Mouse (Mus musculus) stomach, embryonic 15.5 days (tissue): ENCODE results near the gene Tmem56. TPM values are rescaled to one million over a fixed set of nuclear protein-coding genes. Genes with fewer than 3 reads are reported as not detected.

ENCODE experiments used
- ATAC-seq: fragments of 200-750 bp; cut with Nextera tagmentation; 2 replicates; pipeline ENCODE4 v1.8.0; 2017; ENCODE audit warnings: low read depth, moderate number of reproducible peaks, moderate TSS enrichment; ENCODE audit not compliant: insufficient read depth, low FRiP score
- H3K27ac ChIP-seq: fragments of 300-500 bp; sonication (generic); 2 replicates; pipeline ENCODE4 v1.5.1; 2015; ENCODE audit warnings: mild to moderate bottlenecking, inconsistent platforms
- H3K27me3 ChIP-seq: fragments of 300-500 bp; sonication (generic); replicated peaks from 2 replicates; pipeline ENCODE4 v1.6.1; 2015; ENCODE audit warnings: inconsistent platforms
- H3K36me3 ChIP-seq: fragments of 300-500 bp; sonication (generic); 2 replicates; pipeline ENCODE4 v1.6.1; 2015; ENCODE audit warnings: inconsistent platforms
- H3K4me1 ChIP-seq: fragments of 300-500 bp; sonication (generic); 2 replicates; pipeline ENCODE4 v1.6.1; 2015; ENCODE audit warnings: inconsistent platforms
- H3K4me2 ChIP-seq: fragments of 300-500 bp; sonication (generic); 2 replicates; pipeline ENCODE4 v1.6.1; 2015; ENCODE audit warnings: mild to moderate bottlenecking, inconsistent platforms
- H3K4me3 ChIP-seq: fragments of 300-500 bp; sonication (generic); replicated peaks from 2 replicates; pipeline ENCODE4 v1.5.1; 2015; ENCODE audit warnings: inconsistent platforms
- H3K9ac ChIP-seq: fragments of 300-500 bp; sonication (generic); 2 replicates; pipeline ENCODE4 v1.6.1; 2015; ENCODE audit warnings: inconsistent platforms
- H3K9me3 ChIP-seq: fragments of 300-500 bp; sonication (generic); 2 replicates; pipeline ENCODE4 v1.6.1; 2016; ENCODE audit warnings: inconsistent platforms
- WGBS: fragments of 180-500 bp; shearing (Covaris S2); methylation state at CpG from one replicate; pipeline ENCODE4 v1.1.7; 2015; 5-methylcytosine and 5-hydroxymethylcytosine counted together
- polyA plus RNA-seq: library from polyadenylated mRNA; unstranded; fragments of >200 nt; fragmentation: Nextera tagmentation; extraction: Ambion mirVana; gene quantifications from 2 replicates; pipeline ENCODE4 v1.2.1, GENCODE M21; 2015

Gene Tmem56
- polyA plus RNA-seq, 1 experiment from 2014 or later = 2.7 TPM

DNA sequence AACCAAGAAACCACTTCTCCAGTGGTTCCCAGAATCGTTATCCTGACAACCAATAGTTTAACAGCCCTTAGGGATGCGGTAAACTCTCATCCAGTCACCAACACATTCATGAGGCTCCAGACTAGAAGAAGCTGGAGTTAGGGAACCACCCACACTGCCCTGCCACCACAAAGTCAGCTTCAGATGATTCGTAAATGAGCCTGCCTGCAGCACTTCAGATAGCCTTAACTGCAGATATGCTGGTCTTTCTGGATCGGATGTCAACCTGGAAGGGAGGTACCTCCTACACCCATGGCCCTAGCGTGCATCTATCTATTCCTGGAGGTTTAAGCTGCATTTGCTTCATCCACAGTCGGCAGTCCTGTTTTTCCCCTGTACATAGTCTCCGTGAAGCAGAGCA lies 60.9 kb downstream of the Tmem56 start:
- WGBS = 69% methylated on average over 7 of the region's 7 CpGs
- Histone ChIP-seq H3K36me3 (no peaks in the 10 kb centered on the region), H3K27me3 (no peaks in the 10 kb centered on the region), H3K4me3 (no peak overlapping the region), H3K4me1 (no peaks in the 10 kb centered on the region), H3K9me3 (no peaks in the 10 kb centered on the region), H3K27ac (no peak overlapping the region), H3K9ac (no peak overlapping the region), H3K4me2 (no peak overlapping the region)
- no peak for ATAC-seq

DNA sequence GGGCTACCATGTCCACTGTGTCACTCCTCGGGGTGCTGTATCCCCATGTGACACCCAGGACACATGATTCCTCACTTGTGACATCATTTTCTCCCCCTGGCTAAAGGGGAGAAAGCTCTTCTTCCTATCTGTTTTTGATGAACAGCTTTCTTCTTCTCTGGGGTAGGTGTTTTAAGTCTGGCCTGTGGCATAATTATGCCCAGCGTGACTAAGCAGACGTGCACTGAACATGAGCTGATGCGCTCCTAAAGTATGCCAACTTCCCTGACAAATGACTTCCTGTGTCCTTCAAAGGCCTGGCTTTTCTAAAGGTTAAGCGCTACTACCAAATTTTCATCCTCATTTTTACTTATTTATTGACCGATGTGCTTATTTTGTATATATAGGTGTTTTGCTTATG lies 65.9 kb downstream of the Tmem56 start:
- Histone ChIP-seq H3K36me3 (no peaks in the 10 kb centered on the region), H3K4me2 (no peak overlapping the region), H3K9me3 (no peaks in the 10 kb centered on the region), H3K9ac (no peak overlapping the region), H3K27ac (no peak overlapping the region), H3K4me1 (no peaks in the 10 kb centered on the region), H3K27me3 (no peaks in the 10 kb centered on the region), H3K4me3 (no peak overlapping the region)
- 77% methylated on average over 6 of the region's 6 CpGs for WGBS
- no peak for ATAC-seq

DNA sequence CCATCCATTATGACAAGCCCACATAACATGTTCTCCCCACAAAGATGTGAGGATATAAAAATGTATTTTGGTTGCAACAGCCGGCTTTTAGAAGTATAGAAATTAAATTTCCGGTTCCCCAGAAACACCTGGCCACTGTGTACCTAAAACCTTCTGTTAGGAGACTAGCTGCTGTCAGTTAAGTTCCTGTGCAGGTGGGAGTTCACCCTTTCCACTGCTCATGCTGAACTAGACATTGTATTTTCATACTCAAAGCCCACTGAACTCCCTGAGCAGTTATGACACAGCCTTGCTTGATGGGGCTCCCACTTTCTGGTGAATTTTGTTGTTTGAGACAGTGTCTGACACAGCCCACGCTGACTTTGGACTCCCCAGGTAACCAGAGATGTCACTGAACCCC lies 69.4 kb downstream of the Tmem56 start:
- Histone ChIP-seq H3K9me3 (no peaks in the 10 kb centered on the region), H3K36me3 (no peaks in the 10 kb centered on the region), H3K27me3 (no peaks in the 10 kb centered on the region), H3K9ac (no peak overlapping the region), H3K4me1 (no peaks in the 10 kb centered on the region), H3K27ac (no peak overlapping the region), H3K4me2 (no peak overlapping the region), H3K4me3 (no peak overlapping the region)
- ATAC-seq = no peak
- whole genome bisulfite sequencing = 73% methylated on average over 3 of the region's 3 CpGs

DNA sequence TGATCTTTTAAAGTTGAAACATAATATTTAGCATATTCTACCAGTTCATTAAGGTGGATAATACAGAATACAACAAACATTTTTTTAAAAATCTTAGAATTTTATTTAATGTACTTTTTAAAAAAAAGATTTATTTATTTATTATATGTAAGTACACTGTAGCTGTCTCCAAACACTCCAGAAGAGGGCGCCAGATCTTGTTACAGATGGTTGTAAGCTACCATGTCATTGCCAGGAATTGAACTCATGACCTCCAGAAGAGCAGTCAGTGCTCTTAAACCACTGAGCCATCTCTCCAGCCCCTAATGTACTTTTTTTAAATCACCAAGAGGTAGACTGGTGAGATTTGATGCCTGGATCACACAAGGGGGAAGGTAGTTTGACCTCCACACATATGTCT lies 70.7 kb downstream of the Tmem56 start:
- WGBS = 52% methylated on average over 1 of the region's 1 CpGs
- no peak overlapping the region for H3K4me2 ChIP-seq
- H3K27me3 ChIP-seq = no peaks in the 10 kb centered on the region
- no peak overlapping the region for H3K27ac ChIP-seq
- H3K9me3 ChIP-seq = no peaks in the 10 kb centered on the region
- no peaks in the 10 kb centered on the region for H3K4me1 ChIP-seq
- no peak for ATAC-seq
- no peaks in the 10 kb centered on the region for H3K36me3 ChIP-seq
- H3K4me3 ChIP-seq = no peak overlapping the region
- no peak overlapping the region for H3K9ac ChIP-seq

DNA sequence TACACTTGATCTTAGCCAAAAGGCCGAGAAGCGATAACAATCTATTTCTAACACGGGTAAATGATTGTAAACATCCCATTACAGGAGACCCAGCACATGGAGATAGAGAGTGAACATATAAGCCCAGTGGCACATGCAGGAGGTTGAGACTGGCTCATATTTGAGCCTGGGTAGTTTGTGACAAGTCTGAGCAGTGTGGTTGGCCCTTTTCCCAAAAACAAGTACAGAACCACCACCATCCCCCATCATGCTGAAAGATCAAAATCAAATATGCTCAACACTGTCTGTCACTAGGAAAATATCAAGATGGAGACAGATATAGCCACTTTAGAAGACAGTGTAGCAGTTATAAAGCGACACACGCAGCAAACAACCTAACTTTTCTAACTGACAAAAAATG lies 73.9 kb downstream of the Tmem56 start:
- Histone ChIP-seq H3K27ac (no peak overlapping the region), H3K9ac (no peak overlapping the region), H3K9me3 (no peaks in the 10 kb centered on the region), H3K4me1 (no peaks in the 10 kb centered on the region), H3K4me2 (no peak overlapping the region), H3K27me3 (no peaks in the 10 kb centered on the region), H3K4me3 (no peak overlapping the region), H3K36me3 (no peaks in the 10 kb centered on the region)
- no peak for ATAC-seq
- 90% methylated on average over 5 of the region's 5 CpGs for WGBS

DNA sequence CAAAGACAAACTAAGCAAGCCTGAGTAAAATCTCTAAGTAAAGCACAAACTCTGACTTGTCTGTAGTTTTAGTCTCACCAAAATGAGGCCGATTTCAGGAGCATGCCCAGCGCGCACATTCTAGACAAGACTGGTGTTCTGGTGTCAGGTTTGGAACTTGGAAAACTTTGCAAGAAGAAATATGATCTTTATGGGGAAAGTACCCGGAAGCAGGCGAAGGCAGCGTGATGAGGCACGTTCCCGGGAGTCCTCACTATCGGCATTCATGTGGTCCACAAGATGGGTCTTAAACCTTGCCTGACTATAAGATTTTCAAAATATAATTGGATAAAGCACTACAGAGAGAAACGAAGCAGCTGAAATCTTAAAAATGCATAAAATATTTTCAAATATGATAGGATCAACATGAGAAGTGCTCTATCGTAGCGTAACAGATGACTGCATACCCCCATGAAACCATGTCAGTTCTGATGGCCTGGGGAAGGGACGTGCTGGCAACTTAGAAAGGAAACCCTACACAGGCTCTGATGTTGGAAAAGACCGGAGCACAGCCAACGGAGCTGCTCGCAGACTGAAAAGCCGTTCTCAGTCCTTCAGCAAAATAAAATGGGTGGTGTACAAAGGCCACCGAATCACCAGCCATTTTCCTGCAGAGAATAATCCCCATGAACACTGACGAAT lies 76.6 kb downstream of the Tmem56 start:
- WGBS = 88% methylated on average over 19 of the region's 19 CpGs
- Histone ChIP-seq H3K4me2 (no peak overlapping the region), H3K9me3 (no peaks in the 10 kb centered on the region), H3K27ac (no peak overlapping the region), H3K4me3 (no peak overlapping the region), H3K9ac (no peak overlapping the region), H3K4me1 (no peaks in the 10 kb centered on the region), H3K27me3 (no peaks in the 10 kb centered on the region), H3K36me3 (no peaks in the 10 kb centered on the region)
- ATAC-seq = no peak

DNA sequence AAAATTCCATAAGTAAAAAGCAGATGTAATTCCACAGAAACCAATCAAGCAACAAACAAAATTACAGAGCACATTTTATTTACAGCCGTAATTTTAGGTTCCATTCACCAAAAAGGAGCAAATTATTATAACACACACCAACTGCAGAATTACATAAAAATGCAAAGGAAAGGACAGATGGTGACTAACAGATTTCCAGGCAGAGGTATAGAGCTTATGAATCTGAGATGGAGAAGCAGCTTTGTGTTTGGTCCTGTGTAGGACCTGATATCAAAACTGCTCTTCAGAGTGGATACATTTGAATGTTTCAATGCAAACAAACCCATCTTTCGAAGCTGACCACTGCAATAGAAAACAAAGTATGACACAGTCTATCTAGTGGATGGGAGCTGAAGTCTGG lies 80.3 kb downstream of the Tmem56 start:
- no peak for ATAC-seq
- Histone ChIP-seq H3K4me2 (no peak overlapping the region), H3K4me1 (no peaks in the 10 kb centered on the region), H3K4me3 (no peak overlapping the region), H3K9ac (no peak overlapping the region), H3K9me3 (no peaks in the 10 kb centered on the region), H3K27ac (no peak overlapping the region), H3K27me3 (no peaks in the 10 kb centered on the region), H3K36me3 (no peaks in the 10 kb centered on the region)
- WGBS = 76% methylated on average over 2 of the region's 2 CpGs

DNA sequence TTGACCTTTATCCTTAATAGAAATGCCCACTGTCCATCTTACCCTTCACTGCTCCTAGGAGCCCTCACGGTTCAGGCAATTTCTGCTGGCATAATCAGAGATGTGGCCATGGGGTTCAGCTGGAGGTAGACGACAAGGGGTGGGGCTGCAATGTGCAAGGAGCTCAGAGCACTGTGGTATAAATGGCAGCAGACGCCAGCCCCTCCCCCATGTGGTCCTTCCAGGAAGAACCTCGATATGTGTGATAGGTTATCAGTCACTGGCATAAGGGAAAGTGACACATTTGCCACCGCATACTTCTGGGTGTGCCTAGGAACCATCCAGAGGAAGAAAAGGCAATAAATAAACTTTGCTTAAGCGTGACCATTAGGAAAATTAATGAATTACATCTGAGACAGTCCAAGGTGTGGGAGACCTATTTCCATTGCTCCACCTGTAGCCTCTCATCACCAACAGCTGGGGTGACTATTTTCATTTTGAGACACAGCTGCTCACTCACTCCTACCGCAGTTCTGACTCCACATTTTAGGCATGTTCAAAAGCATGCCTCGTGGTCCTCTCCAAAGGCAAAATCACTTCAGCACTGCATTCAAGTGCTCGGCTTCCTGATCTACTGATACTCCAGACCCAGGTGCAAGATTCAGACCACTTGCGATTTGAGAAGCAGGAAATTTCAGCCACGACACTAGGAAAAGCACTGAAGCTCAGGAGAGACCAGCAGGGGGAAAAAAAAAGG lies 81.7 kb downstream of the Tmem56 start:
- H3K4me3 ChIP-seq = no peak overlapping the region
- no peaks in the 10 kb centered on the region for H3K27me3 ChIP-seq
- H3K4me2 ChIP-seq = no peak overlapping the region
- H3K4me1 ChIP-seq = no peaks in the 10 kb centered on the region
- 47% methylated on average over 11 of the region's 11 CpGs for WGBS
- H3K9ac ChIP-seq = no peak overlapping the region
- H3K9me3 ChIP-seq = no peaks in the 10 kb centered on the region
- no peaks in the 10 kb centered on the region for H3K36me3 ChIP-seq
- ATAC-seq = peak; percentile 99
- H3K27ac ChIP-seq = no peak overlapping the region

DNA sequence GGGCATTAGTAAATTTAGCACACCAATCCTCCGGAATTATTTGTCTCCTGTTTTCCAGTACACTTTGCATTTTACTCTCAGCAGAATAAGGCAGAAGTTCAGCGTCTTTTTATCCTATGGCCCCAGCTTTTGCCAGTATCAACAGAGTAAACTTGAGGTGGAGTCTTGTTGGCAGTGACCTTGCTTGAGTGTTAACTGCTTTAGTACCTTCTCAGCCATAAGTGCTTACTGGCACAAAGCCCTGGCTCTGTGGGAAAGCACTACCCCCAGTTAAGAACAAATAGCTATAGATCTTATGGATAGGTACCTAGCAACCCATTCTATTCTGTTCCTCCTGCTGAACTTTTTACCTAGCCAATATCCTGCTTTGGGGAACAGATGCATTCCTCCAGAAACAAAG lies 93.7 kb downstream of the Tmem56 start:
- no peaks in the 10 kb centered on the region for H3K4me1 ChIP-seq
- 87% methylated on average over 2 of the region's 2 CpGs for WGBS
- no peak for ATAC-seq

DNA sequence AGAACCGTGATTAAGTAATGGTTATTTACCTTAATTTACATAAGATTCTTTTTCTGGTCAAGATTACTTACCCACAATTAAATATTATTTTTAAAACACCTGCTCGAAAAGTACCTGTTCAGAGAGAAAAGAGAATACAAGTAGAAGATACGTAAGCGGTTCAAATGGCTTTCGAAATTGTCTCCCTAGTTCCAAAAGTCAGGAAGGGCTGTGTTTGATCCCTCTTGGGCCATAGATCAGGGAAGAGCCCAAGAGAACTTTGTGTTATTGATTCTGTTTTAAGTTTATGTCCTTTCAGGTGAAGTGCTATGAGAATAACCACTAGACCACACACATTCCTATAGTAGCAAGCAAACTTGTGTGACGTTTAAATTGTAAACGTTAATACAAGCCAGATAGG lies 95.4 kb downstream of the Tmem56 start:
- no peaks in the 10 kb centered on the region for H3K4me1 ChIP-seq
- H3K27ac ChIP-seq = no peak overlapping the region
- no peaks in the 10 kb centered on the region for H3K36me3 ChIP-seq
- H3K9me3 ChIP-seq = no peaks in the 10 kb centered on the region
- no peak overlapping the region for H3K4me2 ChIP-seq
- H3K9ac ChIP-seq = no peak overlapping the region
- no peak overlapping the region for H3K4me3 ChIP-seq
- WGBS = 75% methylated on average over 7 of the region's 7 CpGs
- H3K27me3 ChIP-seq = no peaks in the 10 kb centered on the region
- ATAC-seq = no peak

More for the DNA sequence above, 93.7 kb downstream of the Tmem56 start:
- no peak overlapping the region for H3K27ac ChIP-seq
- no peaks in the 10 kb centered on the region for H3K36me3 ChIP-seq
- no peak overlapping the region for H3K4me2 ChIP-seq
- no peak overlapping the region for H3K9ac ChIP-seq
- H3K27me3 ChIP-seq = no peaks in the 10 kb centered on the region
- H3K4me3 ChIP-seq = no peak overlapping the region
- no peaks in the 10 kb centered on the region for H3K9me3 ChIP-seq

DNA sequence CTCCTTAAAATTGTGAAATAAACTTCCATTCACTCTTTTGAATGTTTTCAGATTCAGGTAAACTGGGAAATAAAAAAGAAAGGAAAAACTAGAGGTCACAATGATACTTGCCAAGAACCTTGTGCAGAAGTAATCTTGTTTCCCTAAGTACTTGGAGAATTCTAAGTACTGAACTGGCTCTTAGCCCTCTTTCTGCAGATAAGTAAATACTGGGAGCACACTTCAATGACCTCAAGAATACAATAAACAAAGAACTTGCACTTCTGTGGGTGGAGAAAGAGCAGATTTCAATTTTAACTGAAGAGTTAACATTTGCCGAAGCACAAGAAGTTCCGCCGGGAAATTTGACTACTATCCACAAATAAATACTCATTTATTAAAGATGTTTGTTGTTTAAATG lies 96.0 kb downstream of the Tmem56 start:
- H3K4me3 ChIP-seq = no peak overlapping the region
- H3K4me1 ChIP-seq = no peaks in the 10 kb centered on the region
- H3K27me3 ChIP-seq = no peaks in the 10 kb centered on the region
- no peak overlapping the region for H3K4me2 ChIP-seq
- no peaks in the 10 kb centered on the region for H3K36me3 ChIP-seq
- H3K9ac ChIP-seq = no peak overlapping the region
- 47% methylated on average over 3 of the region's 3 CpGs for WGBS
- H3K9me3 ChIP-seq = no peaks in the 10 kb centered on the region
- no peak overlapping the region for H3K27ac ChIP-seq
- ATAC-seq = no peak

DNA sequence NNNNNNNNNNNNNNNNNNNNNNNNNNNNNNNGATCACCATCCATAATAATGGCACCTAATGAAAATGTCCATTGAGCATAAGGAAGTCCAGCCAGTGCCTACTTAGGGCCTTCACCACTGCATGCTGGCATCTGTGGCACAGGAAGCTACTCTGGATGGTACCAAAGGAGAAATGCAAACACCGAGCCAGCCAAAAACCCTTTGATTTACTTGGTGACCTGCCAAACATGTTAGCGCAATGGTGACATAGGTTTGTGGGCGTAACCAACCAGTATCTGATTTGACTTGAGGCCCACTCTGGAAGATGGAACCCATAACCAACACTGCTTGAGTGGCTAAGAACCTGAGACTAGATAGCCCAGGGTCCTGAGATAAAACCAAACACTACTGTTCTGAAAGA lies 97.7 kb downstream of the Tmem56 start:
- H3K27me3 ChIP-seq = no peaks in the 10 kb centered on the region

More for the DNA sequence above, 97.7 kb downstream of the Tmem56 start:
- no peak for ATAC-seq
- no peaks in the 10 kb centered on the region for H3K9me3 ChIP-seq
- no peak overlapping the region for H3K4me2 ChIP-seq
- no peaks in the 10 kb centered on the region for H3K4me1 ChIP-seq
- H3K4me3 ChIP-seq = no peak overlapping the region
- no peaks in the 10 kb centered on the region for H3K36me3 ChIP-seq
- H3K27ac ChIP-seq = no peak overlapping the region
- no peak overlapping the region for H3K9ac ChIP-seq
- WGBS = 93% methylated on average over 3 of the region's 3 CpGs
